26 mouse cellular contexts compared by ENCODE assay signal in the genomic region with DNA sequence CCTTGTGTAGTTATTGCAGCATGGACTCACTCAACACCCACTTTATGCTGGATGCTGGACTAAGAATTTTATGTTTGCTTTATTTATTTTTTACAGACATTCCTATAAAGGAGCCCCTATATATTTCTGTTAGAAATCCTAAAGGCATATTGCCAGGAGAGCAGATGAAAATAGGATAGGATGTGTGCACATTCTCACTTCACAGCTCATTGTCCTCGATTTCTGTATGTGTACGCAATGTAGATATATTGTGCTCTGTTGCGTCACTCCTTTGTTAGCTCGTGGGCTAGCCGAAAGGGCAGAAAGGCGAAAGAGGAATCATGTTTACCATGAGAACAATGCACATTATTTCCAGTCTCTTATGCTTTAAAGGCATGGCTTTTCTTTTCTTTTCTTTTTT. TPM values are rescaled to one million over a fixed set of nuclear protein-coding genes. Genes with fewer than 3 reads are reported as not detected.
DNase-seq lines count a peak whose midpoint lies in the region; ATAC-seq and TF ChIP-seq lines count a peak whose summit lies in the region.
"Had no signal": no experiment of that assay in that cellular context is flagged by ENCODE, and none has a peak within 500 bp of the region (broad histone marks: within the 10 kb centered on the region; RNA-seq: fewer than 3 reads in every experiment).

No protein-coding gene starts in this region.

- no peaks in the 10 kb centered on the region for H3K36me3 ChIP-seq in lung, embryonic 14.5 days (ENCODE audit: insufficient read depth)
- no peaks in the 10 kb centered on the region for H3K36me3 ChIP-seq in lung, embryonic 16.5 days (ENCODE audit: control insufficient read depth, insufficient read depth, low read length)
- no peaks in the 10 kb centered on the region for H3K36me3 ChIP-seq in neural tube, embryonic 15.5 days
- H3K36me3 ChIP-seq: embryonic facial prominence, embryonic 13.5 days; forebrain, embryonic 15.5 days; G1E had no signal

- peaks cover 26% of the 10 kb centered on the region for H3K27me3 ChIP-seq in lung, embryonic 14.5 days (ENCODE audit: insufficient read depth, low read length)
- peaks cover 9% of the 10 kb centered on the region; the same call in 1 of the 2 replicates for H3K27me3 ChIP-seq in lung, embryonic 16.5 days (ENCODE audit: control insufficient read depth, insufficient read depth, low read depth, low read length)
- no peaks in the 10 kb centered on the region for H3K27me3 ChIP-seq in neural tube, embryonic 15.5 days (replicated peaks)
- H3K27me3 ChIP-seq: CH12.LX had no signal

- TF ChIP-seq CTCF in lung, embryonic 14.5 days (IDR thresholded peaks at IDR 0.05; ENCODE audit: low read depth) = no peak

- H3K4me1 ChIP-seq in lung, embryonic 14.5 days (ENCODE audit: insufficient read depth) = no peaks in the 10 kb centered on the region
- H3K4me1 ChIP-seq in lung, embryonic 16.5 days (replicated peaks; ENCODE audit: control insufficient read depth, insufficient read depth, low read length) = peaks cover 11% of the 10 kb centered on the region; the same call in 1 of the 2 replicates
- H3K4me1 ChIP-seq in neural tube, embryonic 15.5 days = peaks cover 17% of the 10 kb centered on the region

- DNase-seq in embryo, embryonic 10.5 days (ENCODE audit: low spot score) = peak; percentile 10
- no peak for DNase-seq in embryo, embryonic 10 days (ENCODE audit: low spot score)
- DNase-seq in lung, embryonic 14.5 days = peak; percentile 79
- no peak for DNase-seq in lung, postnatal 10 days
- DNase-seq in lung, postnatal 25 days (ENCODE audit: low spot score) = no peak
- no peak for DNase-seq in neural tube, embryonic 10.5 days (ENCODE audit: extremely low spot score, low spot score)
- DNase-seq: adrenal gland, adult 8-10 months; adrenal gland, postnatal 14 days; adrenal gland, postnatal 36 days; B cell, adult 2 months; cerebellum, adult 11-12 months; cerebellum, adult 2 months; cerebellum, adult 9-10 months; cerebellum, postnatal 10 days; cerebellum, postnatal 25 days; forebrain, postnatal 0 days had no signal

- no peak overlapping the region for H3K9ac ChIP-seq in lung, embryonic 14.5 days
- no peak overlapping the region for H3K9ac ChIP-seq in lung, embryonic 16.5 days (ENCODE audit: low read length)
- no peak overlapping the region for H3K9ac ChIP-seq in neural tube, embryonic 15.5 days (replicated peaks)
- H3K9ac ChIP-seq: embryonic facial prominence, embryonic 13.5 days; forebrain, embryonic 13.5 days; forebrain, embryonic 15.5 days; forebrain, postnatal 0 days had no signal

- no peak overlapping the region for H3K4me2 ChIP-seq in lung, embryonic 14.5 days
- H3K4me2 ChIP-seq in lung, embryonic 16.5 days (ENCODE audit: low read depth, low read length) = no peak overlapping the region
- 0 out of 2 replicates have a peak overlapping the region, but pooled peaks have one; percentile 30 for H3K4me2 ChIP-seq in neural tube, embryonic 15.5 days
- H3K4me2 ChIP-seq: embryonic facial prominence, embryonic 13.5 days; forebrain, embryonic 13.5 days; forebrain, embryonic 15.5 days had no signal

- no peak overlapping the region for H3K4me3 ChIP-seq in lung, embryonic 14.5 days (ENCODE audit: low read depth, low read length)
- H3K4me3 ChIP-seq in lung, embryonic 16.5 days (ENCODE audit: low read length) = no peak overlapping the region
- H3K4me3 ChIP-seq in neural tube, embryonic 15.5 days (replicated peaks) = no peak overlapping the region
- H3K4me3 ChIP-seq: embryonic facial prominence, embryonic 13.5 days; forebrain, embryonic 13.5 days; forebrain, embryonic 15.5 days had no signal

- ATAC-seq in lung, embryonic 14.5 days (ENCODE audit: insufficient read depth) = peak; percentile 55
- peak; percentile 79 for ATAC-seq in lung, embryonic 16.5 days (ENCODE audit: low read depth)
- ATAC-seq in neural tube, embryonic 15.5 days (ENCODE audit: low FRiP score) = no peak
- ATAC-seq: activated CD4-positive, CD25-positive, alpha-beta regulatory T cell, adult 4 months; CD4-positive, CD25-positive, alpha-beta regulatory T cell, adult 4 months; forebrain, embryonic 13.5 days; forebrain, embryonic 15.5 days; forebrain, postnatal 0 days; Patski had no signal

- 37% methylated on average over 6 of the region's 6 CpGs for WGBS in lung, embryonic 14.5 days
- WGBS in lung, embryonic 16.5 days = 41% methylated on average over 6 of the region's 6 CpGs
- WGBS in neural tube, embryonic 15.5 days = 29% methylated on average over 6 of the region's 6 CpGs

- H3K9me3 ChIP-seq in lung, embryonic 14.5 days (ENCODE audit: low read depth, low read length) = no peaks in the 10 kb centered on the region
- no peaks in the 10 kb centered on the region for H3K9me3 ChIP-seq in lung, embryonic 16.5 days (ENCODE audit: control insufficient read depth, low read length)
- no peaks in the 10 kb centered on the region for H3K9me3 ChIP-seq in neural tube, embryonic 15.5 days (replicated peaks)
- H3K9me3 ChIP-seq: embryonic facial prominence, embryonic 13.5 days; forebrain, embryonic 13.5 days; forebrain, embryonic 15.5 days had no signal

- no peak overlapping the region for H3K27ac ChIP-seq in lung, embryonic 14.5 days (ENCODE audit: low read depth)
- H3K27ac ChIP-seq in lung, embryonic 16.5 days (ENCODE audit: low read length) = 0 out of 2 replicates have a peak overlapping the region, but pooled peaks have one; percentile 55
- H3K27ac ChIP-seq in neural tube, embryonic 15.5 days (replicated peaks) = no peak overlapping the region
- H3K27ac ChIP-seq: embryonic facial prominence, embryonic 13.5 days; forebrain, embryonic 13.5 days; forebrain, embryonic 15.5 days had no signal

RNA-seq across cellular contexts. Expression of a gene that starts 3.4 kb away (rescaled TPM):
- 11.5 and 12.0 TPM in 2 replicates for polyA plus RNA-seq in lung, embryonic 14.5 days (2014; fragmentation: Nextera tagmentation; extraction: Ambion mirVana)
- 18.1 and 19.3 TPM in 2 replicates for polyA plus RNA-seq in lung, embryonic 16.5 days (2015; fragmentation: Nextera tagmentation; extraction: Ambion mirVana)
- 30.3 and 31.7 TPM in 2 replicates for polyA plus RNA-seq in neural tube, embryonic 15.5 days (2015; fragmentation: Nextera tagmentation; extraction: Ambion mirVana)
- polyA plus RNA-seq: G1E had no signal

Comparison
In these comparisons a context has a peak if more than half of its experiments do, and no peak if none do; other contexts are left out.
1. DNase-seq: peak in embryo, embryonic 10.5 days (single experiment) and lung, embryonic 14.5 days (single experiment); none in embryo, embryonic 10 days (single experiment), lung, postnatal 10 days (single experiment), lung, postnatal 25 days (single experiment) and neural tube, embryonic 10.5 days (single experiment).